Mouse (Mus musculus) kidney, postnatal 14 days (tissue): ENCODE measurements around the gene 4930578G10Rik.
"Not testable (repeated sequence)": the region's sequence is repeated elsewhere in the genome, so short reads cannot be mapped to it uniquely, and the experiment has no call there.

ENCODE experiments used
- DNase-seq: peaks from one replicate; pipeline ENCODE4 v3.0.0; 2022; ENCODE audit warnings: mixed read lengths

Gene 4930578G10Rik

DNA sequence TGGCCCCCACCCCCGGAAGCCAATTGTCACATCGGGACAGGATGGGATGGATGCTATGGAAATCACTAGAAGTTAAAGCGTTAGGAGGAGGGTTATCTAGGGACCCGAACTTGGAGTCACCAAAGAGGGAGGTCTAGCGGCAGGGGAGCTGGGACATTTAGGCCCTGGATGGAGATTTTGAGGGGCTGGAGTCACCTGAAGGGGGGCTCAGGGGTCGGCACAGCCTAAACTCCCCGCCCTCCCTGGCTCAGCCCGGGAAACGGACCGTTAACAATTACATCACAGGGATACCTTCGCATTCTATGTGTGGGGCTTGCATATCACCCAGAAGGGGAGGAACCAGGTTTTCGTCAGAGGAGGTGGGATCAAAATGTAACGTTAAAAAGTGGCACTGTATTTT, at the start of gene 4930578G10Rik:
Gene 4930578G10Rik, plus strand, starts transcription at position 301 of the 400 bp plus-strand sequence.
- not testable (repeated sequence) for DNase-seq

DNA sequence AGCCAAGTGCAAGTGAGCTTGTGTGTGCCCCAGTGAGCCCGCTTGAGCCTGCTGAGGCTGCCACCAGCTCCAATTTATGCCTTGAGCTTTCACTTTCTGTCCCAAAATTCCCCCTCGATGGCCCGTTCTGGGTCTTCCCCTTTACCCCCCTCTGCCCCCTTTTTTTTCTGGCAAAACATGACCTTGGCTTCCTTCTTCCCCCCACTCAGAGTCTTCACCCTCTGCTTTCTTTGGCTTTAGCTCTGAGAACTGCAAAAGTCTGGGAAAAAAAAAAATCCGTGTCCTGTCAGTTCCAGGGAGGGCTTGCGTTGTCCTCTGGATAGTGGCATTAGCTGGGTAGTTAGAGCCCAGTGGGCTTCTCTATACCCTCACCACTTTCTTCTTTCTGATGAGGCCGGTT, 21.1 kb downstream of the 4930578G10Rik start, which contains the start of gene Ccl19:
Gene Ccl19, minus strand, starts transcription at position 101 of the 400 bp plus-strand sequence.
- DNase-seq = not testable (repeated sequence)

DNA sequence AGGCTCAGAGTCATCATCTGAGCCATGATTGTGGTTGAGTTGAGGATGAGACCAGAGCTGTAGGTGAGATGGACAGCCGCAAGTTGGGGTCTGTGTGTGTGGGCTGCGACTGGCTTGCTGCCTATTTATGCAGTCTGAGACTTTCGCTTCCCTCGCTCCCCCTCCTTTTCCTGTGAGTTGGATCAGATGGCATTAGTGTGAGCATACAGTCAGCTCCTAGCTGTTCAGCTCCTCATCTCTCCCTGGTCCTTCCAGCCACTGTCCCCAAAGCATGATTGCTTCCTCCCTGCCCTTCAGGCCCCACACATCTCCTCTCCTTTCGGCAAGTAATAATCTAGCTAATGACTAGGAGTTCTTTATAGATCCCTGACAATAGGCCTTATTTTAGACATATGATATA, 38.5 kb downstream of the 4930578G10Rik start, which contains the start of gene Ccl21a:
Gene Ccl21a, minus strand, starts transcription at position 101 of the 400 bp plus-strand sequence.
- DNase-seq = not testable (repeated sequence)

DNA sequence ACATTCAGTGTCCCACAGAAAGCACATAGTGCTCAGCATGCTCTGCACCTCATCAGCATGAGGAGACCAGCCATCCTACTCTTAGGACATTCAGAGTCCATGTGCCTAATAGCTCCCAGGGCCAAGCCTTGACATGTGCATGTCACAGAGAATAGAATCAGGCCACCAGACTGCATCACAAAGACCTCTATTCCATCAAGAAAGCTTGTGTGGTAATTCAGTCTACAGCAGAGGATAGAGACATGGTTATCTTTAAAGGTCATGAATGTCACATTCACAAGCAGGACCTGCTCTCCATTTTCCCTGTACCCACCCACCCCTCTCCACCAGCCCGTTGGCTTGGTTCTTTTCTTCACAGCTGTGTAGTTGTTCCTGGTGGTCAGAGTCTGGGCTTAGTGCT, 118.4 kb downstream of the 4930578G10Rik start, which contains the start of gene Fam205a1:
Gene Fam205a1, minus strand, starts transcription at position 101 of the 400 bp plus-strand sequence.
- DNase-seq = not testable (repeated sequence)

DNA sequence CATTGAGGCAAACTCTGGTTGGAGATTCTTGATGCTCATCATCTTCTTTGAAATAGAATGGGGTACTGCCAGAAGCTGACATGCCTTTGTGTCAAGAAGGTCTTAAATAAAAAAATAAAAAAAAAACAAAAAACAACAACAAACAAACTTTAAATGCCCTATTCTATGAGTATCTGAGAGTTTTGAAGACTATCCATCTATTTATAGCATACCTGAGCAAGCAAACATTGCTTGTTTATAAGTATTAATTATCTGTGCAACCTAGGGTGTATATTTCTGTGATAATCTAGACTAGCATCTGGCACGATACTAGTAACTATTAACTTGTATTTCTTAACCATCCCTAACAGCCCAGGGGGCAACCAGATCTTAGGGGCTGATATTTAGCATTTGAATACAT, 121.3 kb downstream of the 4930578G10Rik start, which contains the start of gene Gm12394:
Gene Gm12394, minus strand, starts transcription at position 101 of the 400 bp plus-strand sequence.
- DNase-seq = not testable (repeated sequence)

DNA sequence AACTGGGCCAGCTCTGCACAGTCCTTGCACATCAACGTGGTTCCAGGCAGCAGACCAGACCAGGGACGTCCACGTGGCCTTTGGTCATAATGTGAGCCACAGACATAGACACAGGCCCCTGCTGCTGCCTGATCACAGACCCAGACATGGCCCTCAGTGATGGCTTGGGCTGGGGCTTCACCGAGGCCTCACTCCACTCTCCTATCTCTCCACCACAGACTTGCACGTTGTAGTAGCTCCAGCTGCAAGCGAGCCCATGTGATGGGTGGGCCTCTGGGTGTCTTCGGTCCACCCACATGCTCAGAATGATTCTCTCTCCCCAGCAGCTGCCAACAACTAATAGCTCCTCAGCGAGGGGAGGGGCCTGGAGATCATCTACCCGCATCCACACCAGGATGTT, 125.1 kb downstream of the 4930578G10Rik start:
- DNase-seq = not testable (repeated sequence)

DNA sequence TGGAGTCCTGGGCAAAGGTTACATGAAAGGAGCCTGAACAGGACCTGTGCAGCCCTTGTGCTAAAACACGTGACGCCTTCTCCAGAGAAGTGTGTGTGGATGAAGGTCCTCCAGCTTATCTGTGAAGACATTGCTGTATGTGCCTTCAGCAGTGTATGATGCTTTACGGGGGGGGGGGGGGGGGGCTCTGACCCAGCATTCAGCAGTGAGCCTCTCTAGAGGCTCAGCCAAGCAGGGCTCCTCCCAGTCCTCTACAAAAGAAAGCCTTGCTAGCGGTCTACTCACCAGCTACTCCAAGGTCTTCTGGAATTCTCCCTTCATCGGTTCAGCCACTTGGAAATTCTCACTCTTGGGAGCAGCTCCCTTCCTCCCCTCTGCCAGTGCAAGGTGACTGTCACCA, 128.1 kb downstream of the 4930578G10Rik start:
- not testable (repeated sequence) for DNase-seq

DNA sequence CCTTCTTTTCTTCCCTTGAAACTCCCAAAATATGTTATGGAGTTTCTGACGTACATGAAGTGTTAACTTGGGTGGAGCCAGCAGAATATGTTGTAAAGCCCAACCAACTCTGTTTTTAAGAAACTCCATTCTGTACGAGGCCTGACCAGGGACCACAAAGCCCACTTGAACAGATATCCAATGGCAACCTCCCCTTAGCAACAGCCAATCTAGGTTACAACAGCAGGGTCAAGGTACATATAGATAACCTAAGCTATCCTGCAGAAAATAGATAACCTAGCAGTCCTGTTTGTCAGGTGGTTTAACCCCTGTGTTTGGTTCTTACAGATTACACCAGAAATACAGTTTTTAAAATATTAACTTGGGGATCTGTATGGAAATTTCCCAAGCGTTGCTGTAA, 132.0 kb downstream of the 4930578G10Rik start:
- DNase-seq = no peak

DNA sequence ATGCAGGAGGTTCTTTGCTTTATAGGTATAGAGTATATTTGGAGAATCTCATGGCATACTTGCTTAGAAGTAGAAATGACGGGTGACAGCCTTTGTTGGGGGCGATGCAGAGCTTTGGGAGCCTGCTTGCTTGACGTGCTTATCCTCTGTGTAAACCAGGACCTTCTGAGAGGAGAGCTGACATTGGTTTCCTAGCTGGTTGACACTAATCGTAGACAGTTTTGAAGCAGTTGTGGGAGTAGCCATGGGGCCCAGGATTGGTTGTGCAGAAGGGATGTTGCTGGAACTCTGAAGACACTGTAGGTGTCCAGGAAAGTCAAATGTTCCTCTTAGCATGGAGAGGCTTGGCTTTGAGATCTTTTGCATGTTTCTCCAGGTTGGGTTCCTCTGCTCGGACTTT, 132.8 kb downstream of the 4930578G10Rik start:
- DNase-seq = no peak

DNA sequence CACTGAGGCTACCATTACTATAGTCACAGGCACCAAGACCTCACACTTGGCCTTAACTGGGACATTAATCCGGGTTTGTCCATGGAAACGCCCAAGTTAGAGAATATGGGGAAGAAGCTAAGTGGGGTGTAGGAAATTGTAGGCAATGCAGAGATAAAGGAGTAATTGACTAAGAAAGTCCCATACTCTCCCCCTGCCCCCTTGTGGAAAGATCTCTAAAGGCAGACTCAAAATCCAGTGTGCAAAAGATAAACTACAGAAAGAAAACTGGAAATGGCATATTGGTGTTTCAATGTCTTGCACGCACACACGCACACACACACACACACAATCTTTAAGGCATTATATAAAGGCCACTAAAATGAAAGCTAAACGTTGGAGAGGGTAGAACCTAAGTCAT, 135.4 kb downstream of the 4930578G10Rik start:
- no peak for DNase-seq

DNA sequence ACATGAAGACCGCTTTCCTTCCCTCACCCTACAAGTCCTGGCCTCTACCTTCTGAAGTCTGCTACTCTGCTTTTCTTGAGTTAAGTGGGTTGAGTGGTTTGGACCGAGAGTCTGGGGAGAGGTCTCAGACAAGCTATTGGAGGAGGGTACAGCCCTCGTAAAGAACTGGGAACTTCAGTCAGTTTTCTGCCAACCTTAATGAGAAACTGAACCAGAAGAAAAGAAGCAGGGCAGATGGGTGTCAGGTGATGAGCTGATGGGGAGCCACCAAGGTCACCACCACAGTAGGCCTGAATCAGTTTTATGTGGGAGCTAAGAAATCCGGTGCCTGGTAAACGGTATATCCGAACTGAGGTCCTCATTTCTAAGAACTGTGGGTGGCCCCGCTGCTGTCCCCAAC, 136.8 kb downstream of the 4930578G10Rik start:
- no peak for DNase-seq

DNA sequence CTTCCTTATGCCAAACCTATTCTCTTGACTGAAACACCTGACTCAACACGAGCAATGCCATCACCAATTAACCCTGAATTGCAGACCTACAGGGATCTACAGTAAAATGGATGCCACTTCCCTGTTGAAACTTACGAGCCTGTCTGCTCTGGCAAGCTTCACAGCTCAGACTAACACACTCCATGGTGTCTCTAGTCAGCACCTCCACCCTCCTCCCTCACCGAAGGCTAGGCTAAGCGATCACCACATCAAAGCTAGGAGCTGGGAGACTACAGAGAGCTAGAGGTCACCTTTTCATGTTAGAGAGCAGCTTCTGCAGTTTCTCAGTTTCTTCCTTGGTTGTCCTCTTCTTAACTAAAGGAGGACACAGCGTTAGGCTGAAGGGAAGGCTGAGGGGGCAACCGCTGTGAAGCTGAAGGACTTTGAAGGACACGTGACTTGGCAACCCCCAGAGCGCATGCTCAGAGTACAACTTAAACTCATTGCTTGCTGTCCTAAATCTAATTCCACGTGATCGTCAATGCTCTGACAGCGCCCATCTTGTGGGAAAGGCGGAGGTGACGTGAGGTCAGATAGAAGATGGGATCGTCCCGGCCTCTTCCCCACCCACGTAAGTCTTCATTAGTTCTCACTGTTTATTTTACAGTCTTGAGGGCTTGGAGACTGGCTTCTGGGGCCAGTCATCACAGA, 137.5 kb downstream of the 4930578G10Rik start:
- no peak for DNase-seq

DNA sequence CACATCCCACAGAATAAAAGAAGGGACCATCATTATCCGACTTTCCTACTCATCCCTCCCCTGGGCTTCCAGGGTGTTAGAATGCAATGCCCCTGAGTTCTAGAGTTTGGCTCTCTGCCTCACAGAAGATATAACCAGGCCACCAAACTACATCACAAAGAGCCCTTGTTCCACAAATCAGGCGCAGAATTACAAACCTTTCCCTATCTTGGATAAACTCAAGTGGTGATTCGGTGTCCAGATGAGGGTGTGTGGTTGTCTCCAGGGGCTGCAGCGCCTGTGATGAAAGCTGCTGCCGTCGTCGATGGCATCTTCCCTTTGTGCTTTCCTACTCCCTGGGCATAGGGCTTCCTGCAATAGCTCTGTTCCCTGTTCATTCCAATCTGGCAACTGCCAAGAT, 138.8 kb downstream of the 4930578G10Rik start, which contains the start of gene Fam205c:
Gene Fam205c, minus strand, starts transcription at position 101 of the 400 bp plus-strand sequence.
- DNase-seq = no peak

DNA sequence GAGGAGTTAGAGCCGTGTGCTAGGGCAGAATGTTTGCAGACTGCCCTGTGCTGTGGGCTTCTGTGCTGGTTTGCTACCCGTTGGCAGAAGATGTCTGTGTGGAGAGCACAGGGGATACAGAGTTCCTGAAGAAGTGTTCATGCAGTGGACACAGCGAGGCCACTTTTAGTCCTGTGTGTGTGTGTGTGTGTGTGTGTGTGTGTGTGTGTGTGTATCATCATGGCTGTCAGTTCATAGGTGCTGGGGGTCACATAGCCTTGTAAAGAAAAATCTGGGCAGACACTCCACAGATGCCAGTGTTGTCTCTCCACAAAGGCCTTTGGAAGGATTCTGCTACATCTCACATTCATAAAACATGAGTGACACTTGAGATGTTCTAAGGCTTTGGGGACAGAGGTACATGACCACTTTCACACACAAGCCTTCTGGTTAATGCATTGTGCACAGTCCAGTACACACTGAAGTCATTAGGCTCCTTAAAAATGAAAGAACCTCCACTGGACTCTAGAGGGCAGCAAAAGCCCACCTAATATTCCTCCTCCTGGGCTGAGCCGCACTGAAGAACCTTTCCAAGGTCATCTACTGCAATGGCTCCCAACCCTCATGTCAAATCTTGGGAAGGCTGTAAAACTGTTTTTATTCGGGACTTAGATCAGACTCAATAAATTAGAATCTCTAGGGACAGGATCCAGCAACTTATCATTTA, 141.4 kb downstream of the 4930578G10Rik start:
- peak; percentile 65 for DNase-seq

DNA sequence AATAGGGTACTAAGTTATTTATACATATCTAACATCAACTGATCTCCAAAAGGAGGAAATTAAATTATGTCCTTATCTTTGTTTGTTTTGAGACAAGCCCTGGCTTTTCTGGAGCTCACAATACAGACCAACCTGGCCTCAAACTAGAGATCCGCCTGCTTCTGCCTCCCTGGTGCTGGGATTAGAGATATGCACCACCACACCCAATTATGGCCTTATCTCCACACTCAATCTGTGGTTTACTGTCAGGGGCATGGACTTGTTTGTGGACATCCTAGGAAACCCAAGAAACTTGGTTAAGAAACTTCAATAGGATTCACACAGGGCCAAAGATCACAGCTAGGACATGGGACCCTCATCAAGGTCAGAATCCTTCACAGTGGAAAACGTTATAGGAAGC, 142.3 kb downstream of the 4930578G10Rik start:
- DNase-seq = no peak

DNA sequence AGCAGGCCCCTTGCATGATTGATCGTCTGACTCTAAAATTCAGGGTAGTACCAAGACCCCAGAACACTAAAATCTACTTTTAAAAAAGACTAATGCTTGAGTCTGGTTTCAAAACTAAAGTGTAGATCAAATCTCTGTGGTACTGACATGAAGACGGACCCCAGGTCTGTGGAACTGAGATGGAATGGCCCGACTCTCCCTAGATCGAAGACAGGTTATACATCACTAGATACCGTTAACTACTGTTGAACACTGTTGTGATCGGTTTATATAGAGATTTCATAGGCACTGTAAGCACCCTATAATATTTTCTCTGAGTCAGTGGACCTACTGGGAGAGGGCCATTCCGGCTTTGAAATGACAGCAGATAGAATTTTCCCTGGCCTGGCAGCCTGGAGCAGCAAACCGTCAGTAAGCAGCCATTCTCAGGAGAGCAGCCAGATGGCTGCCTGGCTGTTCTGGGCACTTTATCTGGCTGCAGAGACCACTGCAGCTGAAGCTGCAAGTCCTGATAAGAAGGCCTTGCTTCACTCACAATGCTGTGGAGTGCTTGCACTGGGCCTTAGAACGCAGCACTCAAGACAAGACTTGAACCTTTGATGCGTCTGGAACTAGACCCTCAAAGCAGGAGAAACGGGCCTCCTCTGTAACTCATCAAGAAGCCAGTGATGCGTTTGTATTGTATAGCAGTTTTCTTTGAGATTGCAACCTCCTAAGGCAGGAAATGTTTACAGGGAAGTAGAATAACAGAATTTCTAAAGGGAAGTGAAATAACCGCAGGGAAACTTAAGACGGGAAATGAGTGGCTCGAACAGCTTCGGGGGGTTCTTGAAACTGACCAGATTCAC, 144.7 kb downstream of the 4930578G10Rik start:
- DNase-seq = no peak

DNA sequence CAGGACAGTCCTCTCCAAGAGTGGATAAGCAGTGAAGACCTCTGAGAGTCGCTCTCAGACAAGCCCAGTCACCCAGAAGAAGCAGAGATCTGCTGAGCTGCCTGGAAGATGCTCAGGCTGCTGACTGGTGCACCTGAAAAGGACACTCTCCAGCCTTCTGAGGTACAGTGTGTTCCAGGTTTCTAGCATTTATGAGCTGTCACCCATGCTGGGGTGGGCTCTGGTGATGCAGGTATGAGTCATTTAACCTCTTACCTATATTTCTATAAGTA, 145.3 kb downstream of the 4930578G10Rik start:
- DNase-seq = no peak

DNA sequence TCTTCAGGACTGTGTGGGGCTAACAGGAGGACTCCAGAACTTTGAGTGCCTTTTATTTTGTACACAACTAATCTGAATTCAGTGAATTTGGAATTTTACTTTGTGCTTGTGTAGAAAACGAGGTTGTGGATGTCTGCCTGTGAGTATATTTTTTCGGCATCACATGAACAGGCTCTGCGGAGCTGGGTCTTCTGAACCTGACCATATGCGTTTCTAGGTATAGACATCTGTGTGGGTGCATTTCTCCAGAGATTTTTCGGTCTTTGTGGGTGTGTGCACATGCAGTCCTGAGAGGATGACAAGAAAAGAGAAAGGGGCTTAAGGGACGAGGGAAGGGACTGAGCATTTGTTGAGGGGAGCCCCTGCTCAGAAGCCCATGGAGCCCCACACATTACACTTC, 151.6 kb downstream of the 4930578G10Rik start:
- no peak for DNase-seq

DNA sequence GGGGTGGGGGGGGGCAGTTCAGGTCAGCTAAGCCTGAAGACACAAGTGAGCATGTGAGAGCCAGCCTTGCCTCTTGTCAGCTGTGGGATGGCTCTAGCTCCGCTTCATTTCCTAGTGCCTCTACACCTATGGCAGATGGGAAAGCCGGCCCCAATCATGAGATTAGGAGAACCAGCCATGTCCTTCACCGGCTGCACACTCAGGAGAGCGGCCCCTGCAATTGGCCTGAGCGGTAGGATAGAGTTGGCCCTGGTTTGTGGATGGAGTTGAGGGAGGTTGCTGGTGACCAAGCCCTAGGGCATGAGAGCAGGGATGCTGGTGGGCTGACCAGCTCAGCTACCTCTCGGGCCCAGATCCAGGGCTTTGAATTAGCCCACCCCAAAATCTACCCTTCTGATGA, 153.5 kb downstream of the 4930578G10Rik start:
- no peak for DNase-seq

DNA sequence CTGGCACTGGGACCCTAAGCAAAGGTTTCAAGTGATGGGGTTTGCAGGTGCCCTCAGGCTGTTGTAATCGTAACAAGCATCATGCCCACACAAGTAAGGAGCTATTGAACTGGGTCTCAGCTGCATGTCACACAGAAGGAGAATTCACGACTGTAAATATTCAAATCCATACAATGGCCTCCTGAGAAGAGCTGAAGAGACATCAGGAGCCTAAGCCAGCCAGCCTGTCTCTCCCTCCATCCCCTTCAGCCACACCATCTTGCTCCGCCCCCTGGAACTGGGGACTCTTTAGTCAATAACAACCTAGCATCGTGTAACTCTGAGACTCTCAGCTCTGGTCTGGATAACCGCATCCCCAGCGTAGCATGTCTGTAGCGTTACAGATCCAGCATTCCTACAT, 155.8 kb downstream of the 4930578G10Rik start:
- DNase-seq = no peak

DNA sequence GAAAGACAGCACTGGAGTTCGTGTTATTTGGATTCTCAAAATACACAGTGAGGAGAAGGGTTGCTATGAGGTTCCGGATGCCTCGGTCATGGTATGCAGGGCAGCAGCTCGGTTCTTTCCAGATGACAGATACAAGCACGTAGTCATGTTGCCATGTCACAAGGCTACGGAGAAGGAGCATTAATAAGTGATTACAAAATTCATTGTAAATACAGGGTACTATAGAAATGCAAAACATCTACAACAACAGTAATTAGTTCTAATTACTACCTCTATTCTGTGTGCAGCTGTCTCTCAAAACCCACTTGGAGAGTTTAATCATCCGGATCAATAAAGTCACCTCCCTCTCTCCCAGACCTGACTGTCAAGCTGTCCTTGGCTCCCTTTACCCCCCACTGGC, 159.8 kb downstream of the 4930578G10Rik start:
- no peak for DNase-seq
